Mouse (Mus musculus) neural tube, embryonic 10.5 days (tissue): ENCODE measurements around the gene Xlr5a.
"Not testable (repeated sequence)": the region's sequence is repeated elsewhere in the genome, so short reads cannot be mapped to it uniquely, and the experiment has no call there.

Source experiments
- DNase-seq: peaks from one replicate; pipeline ENCODE4 v3.0.0-alpha.2; 2017; ENCODE audit warnings: low spot score; ENCODE audit errors: extremely low spot score

The Xlr5a gene

GRCm38 (mm10) chrX:73292876-73293275, at the start of gene Xlr5a, which contains the start of gene Xlr5c:
TSS of gene Xlr5a (minus strand) at chrX:73292976.
TSS of gene Xlr5c (minus strand) at chrX:73292976.
- DNase-seq = not testable (repeated sequence)

- peak; percentile 74 for DNase-seq
Observed at GRCm38 (mm10) chrX:73342483-73342895, 49.7 kb upstream of the Xlr5a start, which contains the start of gene Zfp275. TSS of gene Zfp275 (plus strand) at chrX:73342621.

- no peak for DNase-seq
Observed at GRCm38 (mm10) chrX:73342068-73342467, 49.3 kb upstream of the Xlr5a start.

- no peak for DNase-seq
Observed at GRCm38 (mm10) chrX:73341473-73341872, 48.7 kb upstream of the Xlr5a start.

GRCm38 (mm10) chrX:73336740-73337139, 44.0 kb upstream of the Xlr5a start, which contains the start of gene Gm45015:
TSS of gene Gm45015 (minus strand) at chrX:73336840.
- no peak for DNase-seq

GRCm38 (mm10) chrX:73333548-73333947, 40.8 kb upstream of the Xlr5a start:
- no peak for DNase-seq

- no peak for DNase-seq
Observed at GRCm38 (mm10) chrX:73327215-73327614, 34.4 kb upstream of the Xlr5a start.

GRCm38 (mm10) chrX:73321029-73321428, 28.3 kb upstream of the Xlr5a start:
- no peak for DNase-seq

- no peak for DNase-seq
Observed at GRCm38 (mm10) chrX:73312522-73312921, 19.7 kb upstream of the Xlr5a start.

- not testable (repeated sequence) for DNase-seq
Observed at GRCm38 (mm10) chrX:73295745-73296144, 3.0 kb upstream of the Xlr5a start.

- DNase-seq = not testable (repeated sequence)
Observed at GRCm38 (mm10) chrX:73265270-73265669, 27.5 kb downstream of the Xlr5a start, which contains the start of gene Xlr3c. TSS of gene Xlr3c (minus strand) at chrX:73265390.

GRCm38 (mm10) chrX:73262428-73262827, 30.3 kb downstream of the Xlr5a start:
- DNase-seq = not testable (repeated sequence)

GRCm38 (mm10) chrX:73242821-73243325, 49.9 kb downstream of the Xlr5a start, which contains the start of gene Xlr4c:
TSS of gene Xlr4c (minus strand) at chrX:73243130.
- DNase-seq = not testable (repeated sequence)

GRCm38 (mm10) chrX:73229288-73229687, 63.5 kb downstream of the Xlr5a start:
- DNase-seq = no peak

GRCm38 (mm10) chrX:73228606-73229214, 64.1 kb downstream of the Xlr5a start:
- DNase-seq = peak; percentile 30

- DNase-seq = peak; percentile 76
Observed at GRCm38 (mm10) chrX:73227914-73228605, 64.7 kb downstream of the Xlr5a start, which contains the start of gene F8a. TSS of gene F8a (plus strand) at chrX:73228291.

- no peak for DNase-seq
Observed at GRCm38 (mm10) chrX:73225365-73225764, 67.4 kb downstream of the Xlr5a start.

- not testable (repeated sequence) for DNase-seq
Observed at GRCm38 (mm10) chrX:73213819-73214564, 78.8 kb downstream of the Xlr5a start, which contains the start of gene Xlr4b. TSS of gene Xlr4b (plus strand) at chrX:73214333.

GRCm38 (mm10) chrX:73191934-73192333, 100.8 kb downstream of the Xlr5a start, which contains the start of gene Xlr3b:
TSS of gene Xlr3b (plus strand) at chrX:73192207.
- not testable (repeated sequence) for DNase-seq

GRCm38 (mm10) chrX:73176889-73177288, 115.9 kb downstream of the Xlr5a start, which contains the start of gene Spin2d:
TSS of gene Spin2d (minus strand) at chrX:73176989.
- DNase-seq = not testable (repeated sequence)

GRCm38 (mm10) chrX:73149350-73149749, 143.4 kb downstream of the Xlr5a start, which contains the start of gene DXBay18:
TSS of gene DXBay18 (minus strand) at chrX:73149450.
- not testable (repeated sequence) for DNase-seq
